In the genomic region with DNA sequence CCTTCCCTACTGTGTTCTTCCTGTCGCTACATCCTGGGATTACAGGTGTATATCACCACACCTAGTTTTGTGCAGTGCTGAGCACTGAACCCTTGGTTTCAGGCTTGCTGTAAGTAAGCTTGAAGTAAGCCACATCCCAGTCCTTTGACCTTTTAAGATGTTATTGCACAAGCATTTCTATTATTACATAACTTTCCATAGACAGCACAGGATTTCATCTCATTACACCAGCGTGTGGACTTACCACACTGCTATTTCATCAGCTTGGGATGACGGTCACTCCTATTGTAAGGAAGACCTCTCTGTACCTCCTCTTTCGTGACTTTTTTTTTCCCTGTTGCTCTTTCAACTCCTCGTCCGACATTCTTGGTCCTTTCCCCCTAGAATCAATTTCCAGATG, we compare ENCODE assay signal across 20 mouse cellular contexts.
"Had no signal": no experiment of that assay in that cellular context is flagged by ENCODE, and none has a peak within 500 bp of the region (broad histone marks: within the 10 kb centered on the region; RNA-seq: fewer than 3 reads in every experiment).

No protein-coding gene starts in this region.

- H3K4me3 ChIP-seq: limb, embryonic 12.5 days; limb, embryonic 15.5 days; liver, embryonic 13.5 days; midbrain, embryonic 13.5 days; neural tube, embryonic 12.5 days; neural tube, embryonic 15.5 days had no signal

- H3K4me1 ChIP-seq: limb, embryonic 12.5 days; limb, embryonic 15.5 days; liver, embryonic 13.5 days had no signal

- H3K27me3 ChIP-seq: limb, embryonic 12.5 days; limb, embryonic 15.5 days; liver, embryonic 13.5 days; midbrain, embryonic 13.5 days; neural tube, embryonic 12.5 days; neural tube, embryonic 15.5 days had no signal

- H3K36me3 ChIP-seq: limb, embryonic 12.5 days; limb, embryonic 15.5 days; liver, embryonic 13.5 days; midbrain, embryonic 13.5 days; neural tube, embryonic 12.5 days; neural tube, embryonic 15.5 days had no signal

- H3K9ac ChIP-seq: limb, embryonic 12.5 days; limb, embryonic 15.5 days; liver, embryonic 13.5 days; midbrain, embryonic 13.5 days; neural tube, embryonic 12.5 days; neural tube, embryonic 15.5 days had no signal

- H3K9me3 ChIP-seq: limb, embryonic 12.5 days; limb, embryonic 15.5 days; midbrain, embryonic 13.5 days; neural tube, embryonic 12.5 days; neural tube, embryonic 15.5 days had no signal

- ATAC-seq: midbrain, embryonic 13.5 days had no signal

- DNase-seq: kidney, adult 2 months; kidney, postnatal 4 days; left cerebral cortex, postnatal 4 days; liver, embryonic 13.5 days; lung, adult 2 months; lung, postnatal 14 days; right cerebral cortex, adult 18-20 months; right cerebral cortex, postnatal 14 days; right cerebral cortex, postnatal 4 days; thymus, adult 2 months; thymus, postnatal 14 days; thymus, postnatal 4 days had no signal

- H3K27ac ChIP-seq: kidney, postnatal 0 days; limb, embryonic 12.5 days; limb, embryonic 15.5 days; liver, embryonic 13.5 days; macrophage; midbrain, embryonic 13.5 days; neural tube, embryonic 12.5 days; neural tube, embryonic 15.5 days; stomach, postnatal 0 days had no signal

- H3K4me2 ChIP-seq: limb, embryonic 12.5 days; limb, embryonic 15.5 days; liver, embryonic 13.5 days; midbrain, embryonic 13.5 days; neural tube, embryonic 12.5 days; neural tube, embryonic 15.5 days had no signal
